Mouse (Mus musculus) neural tube, embryonic 13.5 days (tissue): ENCODE measurements around the gene Clec10a. TPM values are rescaled to one million over a fixed set of nuclear protein-coding genes. Genes with fewer than 3 reads are reported as not detected.

ENCODE experiments used
- ATAC-seq: fragments of 200-750 bp; cut with Nextera tagmentation; 2 replicates; pipeline ENCODE4 v1.8.0; 2017; ENCODE audit warnings: low read depth, mild to moderate bottlenecking, moderate TSS enrichment, moderate library complexity
- H3K27ac ChIP-seq: fragments of 300-500 bp; sonication (generic); replicated peaks from 2 replicates; pipeline ENCODE4 v1.5.1; 2015; ENCODE audit warnings: moderate library complexity, mild to moderate bottlenecking, inconsistent platforms
- H3K27me3 ChIP-seq: fragments of 300-500 bp; sonication (generic); 2 replicates; pipeline ENCODE4 v1.6.1; 2015; ENCODE audit warnings: mild to moderate bottlenecking, inconsistent platforms
- H3K36me3 ChIP-seq: fragments of 300-500 bp; sonication (generic); 2 replicates; pipeline ENCODE4 v1.6.1; 2015; ENCODE audit warnings: mild to moderate bottlenecking, inconsistent platforms
- H3K4me1 ChIP-seq: fragments of 300-500 bp; sonication (generic); replicated peaks from 2 replicates; pipeline ENCODE4 v1.6.1; 2015; ENCODE audit warnings: inconsistent platforms
- H3K4me2 ChIP-seq: fragments of 300-500 bp; sonication (generic); 2 replicates; pipeline ENCODE4 v1.6.1; 2015; ENCODE audit warnings: inconsistent platforms, mild to moderate bottlenecking, moderate library complexity
- H3K4me3 ChIP-seq: fragments of 300-500 bp; sonication (generic); 2 replicates; pipeline ENCODE4 v1.5.1; 2015; ENCODE audit warnings: mild to moderate bottlenecking, inconsistent platforms
- H3K9ac ChIP-seq: fragments of 300-500 bp; sonication (generic); 2 replicates; pipeline ENCODE4 v1.6.1; 2015; ENCODE audit warnings: moderate library complexity, mild to moderate bottlenecking, inconsistent platforms
- H3K9me3 ChIP-seq: fragments of 300-500 bp; sonication (generic); 2 replicates; pipeline ENCODE4 v1.6.1; 2016; ENCODE audit warnings: inconsistent platforms
- WGBS: fragments of 180-500 bp; shearing (Covaris S2); methylation state at CpG from one replicate; pipeline ENCODE4 v1.1.7; 2015; 5-methylcytosine and 5-hydroxymethylcytosine counted together
- polyA plus RNA-seq: library from polyadenylated mRNA; unstranded; fragments of >200 nt; fragmentation: Nextera tagmentation; extraction: Ambion mirVana; gene quantifications from 2 replicates; pipeline ENCODE4 v1.2.1, GENCODE M21; 2015

Clec10a gene
- polyA plus RNA-seq, 1 experiment from 2014 or later, result 0.64 TPM

DNA sequence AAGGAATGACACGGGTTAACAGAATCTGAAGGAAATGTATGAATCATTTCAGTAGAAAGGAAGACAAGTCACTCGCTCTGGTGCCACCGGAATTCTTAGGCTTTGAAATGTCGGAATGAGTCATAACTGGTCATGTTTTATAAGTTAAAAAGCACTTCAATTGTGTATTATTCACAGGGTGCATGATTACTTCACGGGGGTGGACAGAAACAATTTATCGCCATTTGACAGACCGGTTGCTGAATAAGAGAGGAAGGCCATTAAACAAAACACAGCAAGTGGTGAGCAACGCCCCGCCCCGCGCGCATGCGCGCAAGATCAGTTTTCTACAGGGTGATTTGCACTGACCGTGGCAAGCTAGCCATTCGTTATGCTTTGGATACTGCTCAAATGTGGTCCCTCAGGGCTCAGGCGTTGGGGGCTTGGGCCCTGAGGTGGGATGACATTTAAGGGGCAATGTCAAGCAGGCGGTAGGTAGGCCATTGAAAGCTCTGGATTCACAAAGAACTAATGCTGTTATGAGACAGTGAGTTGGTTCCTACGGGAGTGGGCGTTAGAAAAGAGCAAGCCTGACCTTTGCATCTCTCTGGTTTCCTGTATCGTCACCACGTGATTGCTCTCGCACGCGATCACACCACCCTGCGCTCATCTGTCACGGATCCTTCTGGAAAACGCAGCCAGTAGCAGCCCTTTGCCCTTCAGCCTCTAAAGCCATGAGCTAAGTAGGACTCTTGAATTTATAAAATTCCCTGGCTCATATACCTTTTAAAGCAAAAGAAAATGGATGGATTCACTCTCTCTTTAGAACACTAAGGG lies 33.5 kb downstream of the Clec10a start:
- Histone ChIP-seq H3K9me3 (no peaks in the 10 kb centered on the region), H3K27me3 (no peaks in the 10 kb centered on the region), H3K36me3 (no peaks in the 10 kb centered on the region), H3K4me1 (no peaks in the 10 kb centered on the region), H3K9ac (no peak overlapping the region), H3K4me2 (no peak overlapping the region), H3K27ac (no peak overlapping the region), H3K4me3 (no peak overlapping the region)
- 66% methylated on average over 28 of the region's 28 CpGs for WGBS
- no peak for ATAC-seq

DNA sequence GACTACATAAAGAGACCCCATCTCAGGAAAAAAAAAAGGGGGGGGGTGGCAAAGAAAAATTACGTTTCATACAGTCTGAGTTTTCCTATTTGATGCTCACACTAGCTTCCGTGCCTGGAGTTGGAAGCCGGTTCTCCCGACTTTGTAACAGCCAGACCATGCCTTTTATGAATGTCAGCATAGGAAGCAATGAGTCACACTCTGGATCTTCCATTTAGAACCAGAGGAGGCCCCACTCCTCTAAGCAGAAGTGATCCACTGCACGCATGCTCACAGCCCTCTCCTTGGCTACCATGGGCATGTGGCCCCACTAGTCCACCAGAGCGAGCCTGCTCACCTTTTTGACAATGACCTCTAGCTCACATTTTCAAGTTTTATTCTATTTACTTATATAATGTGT lies 35.2 kb downstream of the Clec10a start:
- WGBS, result 88% methylated on average over 6 of the region's 6 CpGs
- no peaks in the 10 kb centered on the region for H3K4me1 ChIP-seq
- H3K9me3 ChIP-seq, result no peaks in the 10 kb centered on the region
- H3K27me3 ChIP-seq, result no peaks in the 10 kb centered on the region
- no peak overlapping the region for H3K27ac ChIP-seq
- no peak overlapping the region for H3K4me3 ChIP-seq
- no peaks in the 10 kb centered on the region for H3K36me3 ChIP-seq
- H3K9ac ChIP-seq, result no peak overlapping the region
- no peak for ATAC-seq
- H3K4me2 ChIP-seq, result no peak overlapping the region

DNA sequence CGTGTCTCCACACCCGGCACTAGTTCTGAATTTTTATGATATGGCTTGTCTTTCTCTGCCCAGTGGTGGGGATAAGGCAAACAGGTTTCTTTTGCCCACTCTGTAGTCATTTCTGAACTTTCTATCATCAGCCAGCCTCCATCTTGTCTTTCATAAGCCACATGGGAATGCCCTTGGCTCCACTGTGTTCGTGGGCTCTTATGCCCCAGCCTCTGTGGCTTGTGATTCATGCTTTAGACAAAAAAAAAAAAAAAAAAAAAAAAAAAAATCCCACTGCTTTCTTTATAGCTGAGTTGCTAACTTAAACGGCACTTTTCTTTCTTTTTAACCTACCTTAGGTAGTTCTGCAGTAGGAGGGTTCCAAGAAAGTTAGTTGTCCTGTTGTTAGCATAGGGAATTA lies 36.2 kb downstream of the Clec10a start:
- 74% methylated on average over 4 of the region's 4 CpGs for WGBS
- Histone ChIP-seq H3K36me3 (no peaks in the 10 kb centered on the region), H3K9ac (no peak overlapping the region), H3K4me3 (no peak overlapping the region), H3K9me3 (no peaks in the 10 kb centered on the region), H3K4me1 (no peaks in the 10 kb centered on the region), H3K27me3 (no peaks in the 10 kb centered on the region), H3K27ac (no peak overlapping the region), H3K4me2 (no peak overlapping the region)
- no peak for ATAC-seq

DNA sequence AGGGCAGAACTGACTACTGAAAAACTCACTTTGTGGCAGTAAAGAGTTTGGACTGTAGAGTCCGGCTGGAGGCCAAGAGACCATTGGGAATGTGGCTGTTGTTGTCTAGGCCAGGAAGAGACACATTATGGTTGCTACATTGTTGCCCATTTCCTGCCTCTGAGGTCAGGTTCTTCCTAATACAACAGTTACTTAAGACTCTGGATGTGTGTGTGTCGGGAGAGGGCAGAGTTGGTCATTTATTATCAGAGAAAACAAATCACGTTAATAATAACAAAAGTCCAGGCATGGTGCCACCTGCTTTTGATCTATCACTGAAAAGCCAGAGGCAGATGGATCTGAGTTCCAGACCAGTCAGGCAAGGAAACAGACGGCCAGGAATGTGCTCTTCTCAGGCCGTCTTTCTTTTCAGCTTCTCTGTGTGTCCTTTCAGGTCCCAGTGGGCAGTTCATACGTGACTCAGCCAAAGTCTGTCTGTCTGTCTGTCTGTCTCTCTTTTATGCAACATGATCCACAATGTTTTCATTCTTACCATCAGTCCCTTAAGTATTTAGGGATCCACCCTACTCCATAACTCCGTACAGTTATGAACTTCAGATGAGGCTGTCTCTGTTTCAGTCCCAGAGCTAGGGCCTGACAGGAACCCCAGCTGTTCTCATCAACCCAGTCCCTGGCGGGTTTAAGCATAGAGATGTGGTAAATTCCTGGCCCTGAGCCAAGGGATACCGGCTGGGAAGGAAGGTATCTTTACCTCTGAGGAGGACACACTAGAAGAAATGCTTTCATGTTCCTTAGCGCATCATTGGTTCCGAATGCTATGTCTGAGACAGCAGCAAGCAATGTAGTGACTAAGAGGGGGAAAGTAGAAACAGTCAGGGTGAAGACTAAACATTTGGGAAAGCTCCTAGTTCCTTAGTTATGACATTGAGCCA lies 37.6 kb downstream of the Clec10a start:
- Histone ChIP-seq H3K4me3 (no peak overlapping the region), H3K36me3 (no peaks in the 10 kb centered on the region), H3K27ac (no peak overlapping the region), H3K9me3 (no peaks in the 10 kb centered on the region), H3K27me3 (no peaks in the 10 kb centered on the region), H3K9ac (no peak overlapping the region), H3K4me1 (no peaks in the 10 kb centered on the region), H3K4me2 (no peak overlapping the region)
- no peak for ATAC-seq
- WGBS, result 61% methylated on average over 11 of the region's 11 CpGs

DNA sequence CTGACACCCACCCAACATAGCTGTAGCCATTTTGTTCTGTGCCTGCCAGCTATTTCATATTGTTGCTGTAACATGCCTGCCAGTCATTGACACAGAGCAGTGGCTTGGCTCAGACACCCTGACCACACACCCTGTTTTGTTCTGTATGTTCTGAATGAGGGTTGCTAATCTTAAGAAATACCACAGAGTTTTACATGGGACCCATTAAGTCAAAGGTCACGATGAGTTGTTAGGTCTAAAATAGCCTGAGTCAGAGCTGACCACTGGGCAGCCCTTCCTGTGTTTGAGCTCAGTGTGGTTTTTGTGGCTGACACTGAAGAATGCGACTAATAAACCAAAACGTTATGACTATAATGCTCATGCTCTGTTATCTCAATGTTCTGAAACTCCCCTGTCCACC lies 42.3 kb downstream of the Clec10a start:
- no peak overlapping the region for H3K4me2 ChIP-seq
- WGBS, result 85% methylated on average over 3 of the region's 3 CpGs
- H3K27ac ChIP-seq, result no peak overlapping the region
- no peak overlapping the region for H3K9ac ChIP-seq
- ATAC-seq, result no peak
- H3K9me3 ChIP-seq, result no peaks in the 10 kb centered on the region
- H3K27me3 ChIP-seq, result no peaks in the 10 kb centered on the region
- H3K4me3 ChIP-seq, result no peak overlapping the region
- H3K4me1 ChIP-seq, result no peaks in the 10 kb centered on the region
- no peaks in the 10 kb centered on the region for H3K36me3 ChIP-seq

DNA sequence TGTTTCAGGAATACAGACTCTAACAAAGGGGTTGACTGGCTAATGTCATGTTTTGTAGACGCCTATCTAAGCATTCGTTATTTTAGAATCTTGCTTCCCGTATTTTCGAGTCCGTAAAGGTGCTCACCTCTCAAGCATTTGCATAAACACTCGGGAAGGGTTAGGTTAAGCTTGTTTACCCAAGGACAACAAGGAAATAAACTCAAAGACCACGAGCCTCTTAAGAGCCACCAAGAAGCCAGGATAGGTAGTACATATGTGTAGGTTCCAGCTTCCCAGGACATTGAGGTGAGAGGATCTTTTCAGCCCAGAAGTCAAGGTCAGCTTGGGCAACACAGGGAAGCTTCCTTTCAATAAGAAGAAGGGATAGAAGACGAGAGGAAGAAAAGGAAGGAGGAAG lies 43.1 kb downstream of the Clec10a start:
- Histone ChIP-seq H3K4me1 (no peaks in the 10 kb centered on the region), H3K4me3 (no peak overlapping the region), H3K36me3 (no peaks in the 10 kb centered on the region), H3K27me3 (no peaks in the 10 kb centered on the region), H3K4me2 (no peak overlapping the region), H3K27ac (no peak overlapping the region), H3K9me3 (no peaks in the 10 kb centered on the region), H3K9ac (no peak overlapping the region)
- no peak for ATAC-seq
- 83% methylated on average over 8 of the region's 8 CpGs for WGBS

DNA sequence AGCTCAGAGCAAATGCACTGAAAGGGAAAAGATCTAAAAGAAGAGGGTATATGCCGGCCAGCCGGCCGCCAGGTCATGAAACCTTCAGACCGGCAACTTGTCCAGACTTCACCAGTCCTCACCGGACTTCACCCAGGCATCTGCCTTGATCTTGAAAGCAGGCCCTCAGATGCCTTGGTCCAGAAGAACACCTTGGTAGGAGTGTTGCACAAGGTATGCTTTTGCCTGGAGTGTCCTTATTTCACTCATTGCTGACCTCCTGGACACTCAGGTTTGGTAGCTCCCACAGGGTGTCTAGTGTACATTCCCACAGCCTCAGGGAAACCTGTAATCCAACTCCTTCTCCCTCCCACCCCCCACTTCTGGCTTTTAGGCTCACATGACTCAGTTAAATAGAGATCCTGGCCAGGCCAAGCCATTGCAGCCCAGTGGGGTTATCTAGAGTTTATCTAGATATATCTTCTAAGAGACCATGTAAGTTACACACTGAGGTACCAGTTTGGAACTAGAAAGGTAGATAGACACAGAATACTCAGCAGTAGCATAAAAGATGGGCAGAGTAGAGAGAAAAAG lies 44.1 kb downstream of the Clec10a start:
- Histone ChIP-seq H3K27ac (no peak overlapping the region), H3K27me3 (no peaks in the 10 kb centered on the region), H3K9me3 (no peaks in the 10 kb centered on the region), H3K4me2 (no peak overlapping the region), H3K4me3 (no peak overlapping the region), H3K4me1 (no peaks in the 10 kb centered on the region), H3K9ac (no peak overlapping the region), H3K36me3 (no peaks in the 10 kb centered on the region)
- ATAC-seq, result no peak
- WGBS, result 90% methylated on average over 5 of the region's 5 CpGs

DNA sequence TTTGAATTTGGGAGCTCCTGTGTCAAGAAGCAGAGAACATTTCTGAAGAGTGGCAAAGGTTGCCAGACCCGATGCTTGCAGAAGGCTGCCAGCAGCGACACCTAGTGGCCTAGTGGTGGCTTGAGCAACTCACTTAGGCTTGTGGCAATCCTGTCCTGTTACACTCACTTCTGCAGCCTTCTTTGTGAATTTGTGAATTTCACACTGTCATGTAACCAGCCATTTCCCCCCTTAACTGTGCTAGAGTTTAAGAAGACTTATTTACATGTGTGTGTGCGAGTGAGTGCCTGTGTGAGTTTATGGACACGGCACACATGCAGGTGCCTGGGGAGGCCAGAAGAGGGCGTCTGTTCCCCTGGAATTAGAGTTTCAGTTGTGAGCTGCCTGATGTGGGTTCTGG lies 45.7 kb downstream of the Clec10a start:
- ATAC-seq, result no peak
- Histone ChIP-seq H3K36me3 (no peaks in the 10 kb centered on the region), H3K9me3 (no peaks in the 10 kb centered on the region), H3K27me3 (no peaks in the 10 kb centered on the region), H3K4me2 (no peak overlapping the region), H3K4me1 (no peaks in the 10 kb centered on the region), H3K9ac (no peak overlapping the region), H3K4me3 (no peak overlapping the region), H3K27ac (no peak overlapping the region)
- 35% methylated on average over 5 of the region's 5 CpGs for WGBS

DNA sequence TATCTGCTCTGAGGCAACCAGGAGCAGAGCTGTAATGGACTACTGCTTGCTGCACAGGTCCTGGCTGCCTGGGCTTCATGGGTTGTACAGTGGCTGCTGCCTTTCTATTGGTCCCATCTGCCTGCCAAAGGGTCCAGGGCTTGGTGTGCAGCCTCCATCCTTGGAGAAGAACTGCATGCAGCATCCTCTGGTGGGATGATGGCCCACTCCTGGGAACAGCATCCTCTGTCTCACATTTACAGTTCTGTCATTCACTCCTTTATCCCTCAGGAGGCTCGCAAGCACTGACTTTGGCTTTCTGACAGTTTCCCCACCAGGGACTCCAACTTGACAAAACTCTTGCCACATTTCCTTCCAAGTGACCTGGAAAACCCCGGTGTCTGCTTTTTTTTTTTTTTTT lies 50.8 kb downstream of the Clec10a start:
- Histone ChIP-seq H3K27me3 (peaks cover 10% of the 10 kb centered on the region), H3K9me3 (no peaks in the 10 kb centered on the region), H3K4me3 (no peak overlapping the region), H3K36me3 (no peaks in the 10 kb centered on the region), H3K27ac (no peak overlapping the region), H3K4me2 (no peak overlapping the region), H3K4me1 (no peaks in the 10 kb centered on the region), H3K9ac (no peak overlapping the region)
- no peak for ATAC-seq
- WGBS, result 84% methylated on average over 2 of the region's 2 CpGs

DNA sequence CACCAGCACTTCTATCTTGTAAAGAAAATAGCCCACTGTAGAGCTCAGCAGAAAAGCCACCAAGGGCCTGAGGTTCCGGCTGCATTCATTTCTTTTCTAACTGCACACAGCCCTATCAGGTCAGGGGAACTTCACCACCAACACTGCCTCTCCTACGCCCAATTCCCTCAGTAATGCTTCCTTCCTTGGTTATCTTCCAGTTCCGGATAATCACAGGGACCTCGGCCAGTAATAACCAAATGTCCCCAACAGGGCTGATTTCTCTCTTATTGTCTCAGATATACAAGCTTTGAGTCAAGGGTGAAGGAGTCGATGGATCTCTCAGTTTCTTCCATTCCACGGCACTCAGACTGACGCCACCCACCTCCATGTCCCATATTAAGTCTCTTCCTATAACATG lies 51.3 kb downstream of the Clec10a start:
- no peak overlapping the region for H3K4me3 ChIP-seq
- ATAC-seq, result no peak
- no peaks in the 10 kb centered on the region for H3K4me1 ChIP-seq
- H3K4me2 ChIP-seq, result no peak overlapping the region
- no peak overlapping the region for H3K27ac ChIP-seq
- WGBS, result 82% methylated on average over 7 of the region's 7 CpGs
- no peaks in the 10 kb centered on the region for H3K36me3 ChIP-seq
- no peaks in the 10 kb centered on the region for H3K9me3 ChIP-seq
- no peak overlapping the region for H3K9ac ChIP-seq
- H3K27me3 ChIP-seq, result peaks cover 15% of the 10 kb centered on the region

DNA sequence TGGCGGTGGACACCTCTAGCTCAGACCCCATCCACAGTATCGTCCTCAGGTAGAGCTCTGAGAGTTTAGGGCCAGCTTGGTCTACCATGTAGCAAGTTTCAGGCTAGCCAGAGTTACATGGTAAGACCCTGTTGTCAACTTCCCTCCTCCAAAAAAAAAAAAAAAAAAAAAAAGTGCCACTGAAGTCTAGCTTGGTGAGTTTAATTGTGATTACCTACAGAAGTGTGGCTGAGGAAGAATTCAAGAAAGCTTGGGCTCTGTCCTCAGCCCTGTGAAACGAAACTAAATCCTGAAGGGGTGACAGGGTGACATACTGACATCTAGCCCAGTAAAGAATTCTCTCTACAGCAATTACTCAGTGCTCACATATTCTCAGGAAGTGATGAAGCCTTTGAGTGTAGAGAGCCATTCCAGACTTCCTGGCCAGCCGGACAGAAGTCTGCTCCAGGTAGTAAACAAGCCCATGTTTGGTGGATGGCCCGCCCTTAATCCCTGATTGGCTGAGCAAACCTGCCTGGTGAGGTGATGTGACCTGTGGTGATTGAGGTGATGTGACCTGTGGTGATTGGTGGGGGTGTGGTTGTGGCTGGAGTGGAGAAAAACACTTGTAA lies 52.9 kb downstream of the Clec10a start:
- ATAC-seq, result no peak
- Histone ChIP-seq H3K4me1 (peaks cover 4% of the 10 kb centered on the region), H3K27me3 (peaks cover 29% of the 10 kb centered on the region), H3K4me3 (no peak overlapping the region), H3K27ac (no peak overlapping the region), H3K4me2 (no peak overlapping the region), H3K9ac (no peak overlapping the region), H3K36me3 (no peaks in the 10 kb centered on the region), H3K9me3 (no peaks in the 10 kb centered on the region)
- WGBS, result 79% methylated on average over 5 of the region's 5 CpGs

DNA sequence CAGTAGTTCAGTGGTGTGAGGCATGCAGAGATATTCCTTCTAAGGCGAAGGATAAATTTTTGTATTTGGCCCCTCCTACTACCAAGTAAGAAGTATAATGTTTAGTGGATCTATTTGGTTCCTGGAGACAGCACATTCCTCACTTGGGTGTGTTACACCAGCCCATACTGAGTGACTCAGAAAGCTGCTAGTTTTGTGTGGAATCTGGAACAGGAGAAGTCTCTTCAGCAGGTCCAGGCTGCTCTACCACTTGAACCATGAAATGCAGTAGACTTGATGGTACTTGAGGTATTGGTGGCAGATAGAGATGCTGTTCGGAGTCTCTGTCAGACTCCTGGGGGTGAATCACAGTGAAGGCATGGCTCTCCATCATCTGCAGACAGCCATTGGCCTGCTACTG lies 54.7 kb downstream of the Clec10a start:
- H3K4me2 ChIP-seq, result no peak overlapping the region

More for the DNA sequence above, 54.7 kb downstream of the Clec10a start:
- Histone ChIP-seq H3K27me3 (peaks cover 47% of the 10 kb centered on the region), H3K9ac (no peak overlapping the region), H3K9me3 (no peaks in the 10 kb centered on the region), H3K36me3 (no peaks in the 10 kb centered on the region), H3K27ac (no peak overlapping the region), H3K4me1 (peaks cover 21% of the 10 kb centered on the region), H3K4me3 (no peak overlapping the region)
- ATAC-seq, result no peak
- WGBS, result 83% methylated on average over 2 of the region's 2 CpGs
